Mouse (Mus musculus): Measurements from ENCODE around the gene Sgpp2. TPM values are rescaled to one million over a fixed set of nuclear protein-coding genes. Genes with fewer than 3 reads are reported as not detected.

The Sgpp2 gene
- polyA plus RNA-seq, 1 experiment from 2014 or later = 0.11 TPM

DNA sequence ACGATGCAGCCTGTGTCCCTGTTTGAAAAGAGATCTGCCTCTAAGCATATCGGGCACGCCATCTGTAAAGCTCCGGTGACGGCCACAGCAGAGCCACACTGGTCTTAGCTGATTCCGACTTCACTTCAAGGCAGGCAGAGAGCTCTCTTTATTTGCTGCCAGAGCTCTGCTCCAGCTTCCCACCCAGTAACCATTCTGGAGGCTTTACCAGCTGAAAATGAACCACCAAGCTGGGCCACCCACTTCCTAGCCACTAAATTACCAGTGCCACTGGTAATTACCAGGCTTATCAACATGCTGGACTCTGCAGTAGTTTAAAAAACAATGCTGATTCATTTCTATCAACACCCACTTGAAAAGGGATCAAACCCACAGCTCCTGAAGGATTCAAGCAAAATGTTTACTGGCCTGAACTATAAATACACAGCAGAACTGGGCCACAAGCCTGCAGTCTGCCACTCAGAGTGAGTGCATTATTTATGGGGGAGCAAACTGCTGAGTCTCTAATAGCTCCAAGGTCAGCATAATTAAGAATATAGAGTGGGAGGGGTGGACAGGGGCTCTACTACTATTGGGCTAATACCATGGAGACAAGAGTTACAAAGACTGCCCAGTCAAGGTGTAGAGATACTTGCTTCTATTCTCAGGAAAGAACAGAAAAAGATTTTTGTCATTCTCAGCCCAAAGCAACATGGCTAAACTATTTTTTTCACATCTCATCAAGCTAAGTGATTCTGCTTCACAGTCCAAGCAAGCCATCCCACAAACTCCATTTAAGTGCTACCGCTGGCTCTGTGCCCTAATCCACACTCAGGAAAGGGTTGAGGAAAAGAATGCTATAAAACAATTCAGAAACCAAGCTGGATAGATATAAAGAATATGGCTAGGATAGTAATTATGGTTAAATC, 115.9 kb downstream of the Sgpp2 start:
- peak overlapping the region; percentile 81 for H3K27ac ChIP-seq (replicated peaks)
- H3K4me3 ChIP-seq = no peak overlapping the region
- peaks cover 27% of the 10 kb centered on the region for H3K36me3 ChIP-seq
- H3K4me2 ChIP-seq = peak overlapping the region; percentile 31
- H3K27me3 ChIP-seq (replicated peaks) = no peaks in the 10 kb centered on the region
- 53% methylated on average over 7 of the region's 7 CpGs for WGBS
- peaks cover 57% of the 10 kb centered on the region for H3K4me1 ChIP-seq
- H3K9ac ChIP-seq = no peak overlapping the region
- no peaks in the 10 kb centered on the region for H3K9me3 ChIP-seq
- peak; percentile 35; the same call in 1 of the 2 replicates for ATAC-seq (ENCODE audit: extremely low read depth, insufficient number of reproducible peaks, low FRiP score, low TSS enrichment)

DNA sequence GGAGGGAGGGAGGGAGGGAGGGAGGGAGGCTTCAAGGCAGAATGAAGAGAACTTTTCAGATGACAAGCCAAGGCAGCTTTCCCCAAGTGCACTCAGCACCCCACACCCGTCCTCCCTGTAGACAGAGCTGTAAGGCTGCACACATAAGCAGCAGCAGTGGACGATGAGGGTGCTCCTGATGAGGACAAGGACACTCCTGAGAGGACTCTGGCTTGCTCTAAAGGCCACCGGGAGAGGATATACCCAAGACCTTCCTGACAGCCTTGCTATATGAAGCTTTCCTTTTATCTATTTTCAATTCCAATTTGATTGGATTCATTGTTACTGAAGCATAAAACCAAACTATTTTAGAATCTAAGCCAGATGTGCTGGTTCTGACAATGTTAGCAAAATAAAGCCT, 116.7 kb downstream of the Sgpp2 start:
- Histone ChIP-seq H3K36me3 (peaks cover 27% of the 10 kb centered on the region), H3K4me2 (no peak overlapping the region), H3K9ac (no peak overlapping the region), H3K27ac (replicated peaks) (0 out of 2 replicates have a peak overlapping the region, but pooled peaks have one; percentile 53), H3K9me3 (no peaks in the 10 kb centered on the region), H3K4me1 (peaks cover 57% of the 10 kb centered on the region), H3K27me3 (replicated peaks) (no peaks in the 10 kb centered on the region), H3K4me3 (no peak overlapping the region)
- no peak for ATAC-seq (ENCODE audit: extremely low read depth, insufficient number of reproducible peaks, low FRiP score, low TSS enrichment)
- WGBS = 39% methylated on average over 3 of the region's 3 CpGs

DNA sequence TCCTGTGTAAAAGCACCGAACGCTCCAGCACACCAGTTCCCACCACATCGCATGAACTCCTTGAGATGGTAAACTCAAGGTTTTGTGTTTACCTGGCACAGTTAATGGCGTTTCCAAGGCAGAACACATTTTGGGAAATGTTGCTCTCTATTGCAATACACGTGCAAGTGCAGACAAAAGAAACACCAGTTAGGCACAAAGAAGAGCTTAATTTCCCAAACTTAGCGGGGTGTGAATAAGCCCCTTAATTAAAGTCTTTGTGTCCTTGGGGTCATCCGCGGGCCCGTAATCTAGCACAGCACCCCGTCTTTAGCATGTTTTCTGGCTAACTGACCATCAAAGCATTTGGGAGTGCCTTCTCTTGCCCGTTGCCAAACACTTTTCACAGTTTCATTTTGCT, 118.7 kb downstream of the Sgpp2 start:
- ATAC-seq (ENCODE audit: extremely low read depth, insufficient number of reproducible peaks, low FRiP score, low TSS enrichment) = no peak
- Histone ChIP-seq H3K4me3 (no peak overlapping the region), H3K4me1 (peaks cover 50% of the 10 kb centered on the region), H3K4me2 (peak overlapping the region; percentile 20; the same call in 1 of the 2 replicates), H3K27ac (replicated peaks) (no peak overlapping the region), H3K27me3 (replicated peaks) (no peaks in the 10 kb centered on the region), H3K9ac (peak overlapping the region; percentile 17; the same call in 1 of the 2 replicates), H3K36me3 (peaks cover 30% of the 10 kb centered on the region), H3K9me3 (no peaks in the 10 kb centered on the region)
- 79% methylated on average over 11 of the region's 11 CpGs for WGBS

DNA sequence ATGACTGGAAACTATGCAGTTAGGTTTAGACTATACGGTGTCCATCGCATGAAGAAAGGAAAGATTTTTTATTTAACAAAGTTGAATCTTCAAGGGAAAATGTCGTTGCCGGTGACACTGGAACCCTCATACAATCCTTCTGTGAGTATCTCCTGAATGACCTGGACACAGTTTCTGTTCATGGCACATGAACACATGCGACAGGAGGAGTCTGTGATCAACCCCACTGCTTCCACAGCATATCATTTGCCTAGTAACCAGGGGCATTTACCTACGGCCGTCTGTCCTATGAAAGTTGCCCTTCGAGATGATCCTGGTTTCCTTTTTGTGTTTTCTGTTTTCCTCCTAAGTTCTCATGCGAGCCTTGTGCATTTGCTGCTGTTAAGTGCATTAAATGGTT, 123.3 kb downstream of the Sgpp2 start:
- Histone ChIP-seq H3K4me3 (no peak overlapping the region), H3K9me3 (no peaks in the 10 kb centered on the region), H3K4me1 (peaks cover 21% of the 10 kb centered on the region), H3K4me2 (no peak overlapping the region), H3K36me3 (peaks cover 23% of the 10 kb centered on the region), H3K9ac (no peak overlapping the region), H3K27me3 (replicated peaks) (no peaks in the 10 kb centered on the region), H3K27ac (replicated peaks) (no peak overlapping the region)
- WGBS = 93% methylated on average over 9 of the region's 9 CpGs
- ATAC-seq (ENCODE audit: extremely low read depth, insufficient number of reproducible peaks, low FRiP score, low TSS enrichment) = no peak

DNA sequence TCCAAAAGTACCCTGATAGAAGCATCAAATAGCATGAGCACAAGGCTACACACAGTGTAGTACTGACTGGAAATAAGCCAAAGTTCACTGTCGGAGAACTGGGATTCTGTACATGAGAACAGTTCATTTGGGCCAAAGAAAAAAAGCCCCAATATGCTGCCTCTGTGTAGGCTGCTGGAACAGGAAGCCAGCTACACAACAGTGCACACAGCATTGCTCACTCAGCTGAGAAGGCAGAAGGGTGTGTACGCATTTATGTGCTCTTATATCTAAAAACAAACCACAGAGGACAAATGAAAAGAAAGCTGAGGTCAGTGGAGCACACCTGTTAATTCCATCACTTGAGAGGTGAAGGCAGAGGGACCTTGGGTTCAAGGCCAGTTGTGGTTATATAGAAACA, 125.8 kb downstream of the Sgpp2 start:
- peaks cover 34% of the 10 kb centered on the region for H3K36me3 ChIP-seq
- H3K4me3 ChIP-seq = no peak overlapping the region
- no peak overlapping the region for H3K9ac ChIP-seq
- H3K9me3 ChIP-seq = no peaks in the 10 kb centered on the region
- H3K27ac ChIP-seq (replicated peaks) = no peak overlapping the region
- 66% methylated on average over 2 of the region's 2 CpGs for WGBS
- H3K4me2 ChIP-seq = no peak overlapping the region
- H3K4me1 ChIP-seq = peaks cover 11% of the 10 kb centered on the region
- ATAC-seq (ENCODE audit: extremely low read depth, insufficient number of reproducible peaks, low FRiP score, low TSS enrichment) = no peak
- no peaks in the 10 kb centered on the region for H3K27me3 ChIP-seq (replicated peaks)

DNA sequence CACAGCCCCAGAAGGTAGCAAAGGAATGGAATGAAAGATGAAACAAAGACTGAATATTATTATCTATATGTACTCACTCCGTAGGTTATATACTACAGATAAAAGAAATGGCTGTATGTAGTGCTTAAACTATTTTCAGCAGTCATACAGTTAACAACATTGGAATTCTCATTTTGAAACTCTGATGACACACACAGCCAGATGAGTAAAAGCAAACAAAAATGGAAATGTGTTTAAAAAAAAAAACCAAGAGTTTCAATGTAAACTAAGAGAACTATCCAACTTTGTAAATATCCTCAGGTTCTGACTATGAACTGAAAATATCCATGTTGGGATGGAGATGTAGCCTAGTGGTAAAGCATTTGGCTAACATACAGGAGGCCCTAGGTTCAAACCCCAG, 126.3 kb downstream of the Sgpp2 start:
- Histone ChIP-seq H3K27ac (replicated peaks) (no peak overlapping the region), H3K4me2 (no peak overlapping the region), H3K9me3 (no peaks in the 10 kb centered on the region), H3K4me1 (peaks cover 11% of the 10 kb centered on the region), H3K9ac (no peak overlapping the region), H3K4me3 (no peak overlapping the region), H3K36me3 (peaks cover 36% of the 10 kb centered on the region), H3K27me3 (replicated peaks) (no peaks in the 10 kb centered on the region)
- ATAC-seq (ENCODE audit: extremely low read depth, insufficient number of reproducible peaks, low FRiP score, low TSS enrichment) = no peak
- WGBS = 90% methylated on average over 1 of the region's 1 CpGs

DNA sequence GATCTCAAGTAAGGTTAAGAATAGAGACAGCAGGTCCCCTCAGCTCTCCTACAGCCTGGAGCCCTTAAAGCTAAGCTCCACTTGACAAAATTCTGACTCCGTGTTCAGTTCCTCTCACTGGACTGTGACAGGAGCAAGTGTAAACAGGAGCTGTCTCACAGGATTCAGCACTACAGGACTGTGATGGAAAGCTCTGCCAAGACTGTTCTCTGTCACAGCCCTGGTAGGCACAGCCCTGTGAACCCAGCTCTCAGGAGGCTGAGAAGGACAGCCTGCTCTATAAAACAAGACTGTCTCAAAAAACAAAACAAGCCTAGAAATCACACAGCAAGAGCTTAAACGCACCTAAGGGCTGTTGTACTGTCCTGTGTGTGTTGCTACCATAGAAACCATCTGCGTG, 127.0 kb downstream of the Sgpp2 start:
- WGBS = 58% methylated on average over 3 of the region's 3 CpGs
- Histone ChIP-seq H3K4me2 (no peak overlapping the region), H3K9ac (no peak overlapping the region), H3K36me3 (peaks cover 35% of the 10 kb centered on the region), H3K4me1 (peaks cover 11% of the 10 kb centered on the region), H3K27me3 (replicated peaks) (no peaks in the 10 kb centered on the region), H3K4me3 (no peak overlapping the region), H3K9me3 (no peaks in the 10 kb centered on the region), H3K27ac (replicated peaks) (no peak overlapping the region)
- ATAC-seq (ENCODE audit: extremely low read depth, insufficient number of reproducible peaks, low FRiP score, low TSS enrichment) = no peak

DNA sequence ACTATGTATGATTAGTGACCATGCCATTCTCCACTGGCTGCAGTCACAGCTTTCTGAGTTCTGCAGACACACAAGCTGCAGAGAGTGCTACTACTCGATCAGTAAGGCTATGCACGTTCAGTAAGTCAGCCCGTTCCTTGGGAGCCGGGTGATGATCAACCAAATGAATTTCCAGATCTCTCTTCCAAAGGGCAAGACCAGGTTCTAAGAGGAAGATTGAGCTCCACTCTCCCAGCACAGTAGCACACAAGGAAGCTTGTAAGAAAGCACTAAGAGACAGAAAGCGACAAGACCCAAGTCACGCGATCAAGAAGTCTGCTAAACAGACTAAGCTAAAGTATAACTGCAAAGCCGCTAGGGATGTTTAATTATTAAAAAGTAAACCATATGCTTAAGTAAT, 130.6 kb downstream of the Sgpp2 start:
- H3K27me3 ChIP-seq (replicated peaks) = no peaks in the 10 kb centered on the region
- H3K36me3 ChIP-seq = peaks cover 61% of the 10 kb centered on the region
- WGBS = 92% methylated on average over 8 of the region's 8 CpGs
- H3K27ac ChIP-seq (replicated peaks) = no peak overlapping the region
- no peak for ATAC-seq (ENCODE audit: extremely low read depth, insufficient number of reproducible peaks, low FRiP score, low TSS enrichment)
- no peak overlapping the region for H3K4me3 ChIP-seq
- H3K4me2 ChIP-seq = no peak overlapping the region
- H3K9ac ChIP-seq = no peak overlapping the region
- H3K4me1 ChIP-seq = peaks cover 10% of the 10 kb centered on the region
- H3K9me3 ChIP-seq = no peaks in the 10 kb centered on the region

DNA sequence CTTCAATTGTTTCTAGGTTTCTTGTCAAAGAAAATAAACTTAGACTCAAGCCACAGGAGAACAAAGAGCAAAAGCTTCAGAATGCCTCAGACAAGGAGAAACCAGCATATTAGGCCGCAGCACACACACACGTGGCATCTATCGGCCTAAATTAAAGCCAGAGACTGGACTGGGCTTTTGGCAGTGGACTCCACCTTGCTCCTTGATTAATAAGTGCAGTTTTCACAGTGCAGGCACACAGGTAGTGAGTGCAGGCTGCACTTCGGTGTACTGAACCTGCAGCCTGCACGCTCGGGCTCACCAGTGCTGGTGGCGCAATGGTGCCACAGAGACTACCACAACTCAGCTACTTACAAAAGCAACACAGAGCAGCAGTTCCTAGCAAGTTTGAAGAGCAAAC, 132.9 kb downstream of the Sgpp2 start:
- no peak overlapping the region for H3K4me2 ChIP-seq
- H3K36me3 ChIP-seq = peaks cover 73% of the 10 kb centered on the region
- 0 out of 2 replicates have a peak, but pooled peaks cover 2% of the 10 kb centered on the region for H3K4me1 ChIP-seq
- no peak overlapping the region for H3K27ac ChIP-seq (replicated peaks)
- no peak overlapping the region for H3K9ac ChIP-seq
- H3K9me3 ChIP-seq = no peaks in the 10 kb centered on the region
- ATAC-seq (ENCODE audit: extremely low read depth, insufficient number of reproducible peaks, low FRiP score, low TSS enrichment) = no peak
- no peak overlapping the region for H3K4me3 ChIP-seq
- 92% methylated on average over 7 of the region's 7 CpGs for WGBS
- H3K27me3 ChIP-seq (replicated peaks) = no peaks in the 10 kb centered on the region

DNA sequence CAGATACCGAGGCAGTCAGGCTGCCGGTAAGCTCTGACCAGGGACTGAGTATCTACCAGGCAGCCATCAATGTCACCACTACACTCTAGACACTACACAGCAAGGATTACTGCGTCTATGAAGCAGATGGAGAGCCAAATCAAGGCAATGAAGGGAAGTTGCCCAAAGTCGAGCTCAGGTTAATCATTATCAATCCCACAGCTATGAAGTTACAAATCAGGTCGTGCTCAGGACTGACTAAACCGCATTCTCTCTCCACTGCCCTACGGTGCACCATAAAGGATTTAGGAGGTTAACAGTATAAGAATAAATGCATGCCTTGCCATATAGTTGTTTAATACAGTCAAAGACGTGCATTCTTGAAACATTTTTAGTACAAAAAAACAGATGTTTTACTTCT, 136.1 kb downstream of the Sgpp2 start:
- Histone ChIP-seq H3K27me3 (replicated peaks) (no peaks in the 10 kb centered on the region), H3K9ac (no peak overlapping the region), H3K4me1 (0 out of 2 replicates have a peak, but pooled peaks cover 6% of the 10 kb centered on the region), H3K4me3 (no peak overlapping the region), H3K4me2 (no peak overlapping the region), H3K36me3 (peaks cover 79% of the 10 kb centered on the region), H3K9me3 (no peaks in the 10 kb centered on the region), H3K27ac (replicated peaks) (no peak overlapping the region)
- WGBS = 80% methylated on average over 8 of the region's 8 CpGs
- ATAC-seq (ENCODE audit: extremely low read depth, insufficient number of reproducible peaks, low FRiP score, low TSS enrichment) = no peak

DNA sequence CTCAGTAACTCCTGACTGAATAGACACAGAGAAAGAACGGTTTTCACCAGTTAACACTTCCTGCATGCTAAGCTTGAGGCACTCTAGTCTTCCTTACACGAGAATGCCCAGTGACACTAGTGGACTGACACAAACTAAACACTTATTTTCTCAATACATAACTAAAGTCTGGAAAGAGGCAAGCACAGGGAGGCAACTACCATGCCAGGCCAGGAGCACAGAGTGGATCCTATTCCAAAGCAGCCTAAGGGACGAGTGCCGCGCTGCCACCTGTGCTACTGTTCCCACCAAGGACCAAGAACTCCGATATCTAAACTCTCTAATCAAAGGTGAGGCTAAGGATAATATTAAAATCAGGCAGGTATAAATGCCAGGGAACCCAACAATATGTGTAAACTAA, 136.6 kb downstream of the Sgpp2 start:
- Histone ChIP-seq H3K4me3 (no peak overlapping the region), H3K4me1 (0 out of 2 replicates have a peak, but pooled peaks cover 6% of the 10 kb centered on the region), H3K4me2 (no peak overlapping the region), H3K9me3 (no peaks in the 10 kb centered on the region), H3K27me3 (replicated peaks) (no peaks in the 10 kb centered on the region), H3K36me3 (peaks cover 79% of the 10 kb centered on the region), H3K9ac (no peak overlapping the region), H3K27ac (replicated peaks) (no peak overlapping the region)
- 93% methylated on average over 6 of the region's 6 CpGs for WGBS
- ATAC-seq (ENCODE audit: extremely low read depth, insufficient number of reproducible peaks, low FRiP score, low TSS enrichment) = no peak

DNA sequence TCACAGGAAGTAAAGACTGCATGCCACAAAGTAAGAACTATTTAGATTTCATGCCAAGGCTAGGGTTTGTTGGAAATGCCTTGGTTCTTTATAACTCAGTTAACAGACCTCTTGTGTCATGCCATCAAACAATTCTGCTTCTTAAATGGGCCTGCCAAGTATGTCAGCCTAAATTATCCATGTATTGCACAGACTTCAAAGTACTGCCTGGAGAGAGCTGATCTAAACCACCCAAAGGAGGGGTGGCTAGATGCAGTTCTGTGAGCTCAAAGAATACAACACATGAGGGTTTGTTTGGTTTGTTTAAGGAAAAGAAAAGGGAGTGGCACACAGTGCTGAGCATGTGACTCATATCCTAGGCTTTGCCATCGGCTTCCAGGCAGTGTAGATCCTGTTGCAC, 137.9 kb downstream of the Sgpp2 start:
- Histone ChIP-seq H3K4me2 (no peak overlapping the region), H3K36me3 (peaks cover 82% of the 10 kb centered on the region), H3K4me1 (0 out of 2 replicates have a peak, but pooled peaks cover 6% of the 10 kb centered on the region), H3K27me3 (replicated peaks) (no peaks in the 10 kb centered on the region), H3K9me3 (no peaks in the 10 kb centered on the region), H3K9ac (no peak overlapping the region), H3K4me3 (no peak overlapping the region), H3K27ac (replicated peaks) (no peak overlapping the region)
- no peak for ATAC-seq (ENCODE audit: extremely low read depth, insufficient number of reproducible peaks, low FRiP score, low TSS enrichment)
- 76% methylated on average over 1 of the region's 1 CpGs for WGBS
